Mouse (Mus musculus) bone marrow, adult 2 months (tissue): ENCODE data around the gene Fmnl3.

Experiments used
- CTCF ChIP-seq: fragments of 200-500 bp; IDR thresholded peaks from 2 replicates; pipeline ENCODE4 v1.5.1; 2011; ENCODE audit warnings: low read length, control low read depth; ENCODE audit not compliant: control insufficient read depth, insufficient read depth
- POLR2A ChIP-seq: fragments of 200-500 bp; IDR thresholded peaks from 2 replicates; pipeline ENCODE4 v1.6.1; 2011; ENCODE audit warnings: low read depth, mild to moderate bottlenecking, control low read depth, low read length, borderline replicate concordance; ENCODE audit not compliant: control insufficient read depth

DNA sequence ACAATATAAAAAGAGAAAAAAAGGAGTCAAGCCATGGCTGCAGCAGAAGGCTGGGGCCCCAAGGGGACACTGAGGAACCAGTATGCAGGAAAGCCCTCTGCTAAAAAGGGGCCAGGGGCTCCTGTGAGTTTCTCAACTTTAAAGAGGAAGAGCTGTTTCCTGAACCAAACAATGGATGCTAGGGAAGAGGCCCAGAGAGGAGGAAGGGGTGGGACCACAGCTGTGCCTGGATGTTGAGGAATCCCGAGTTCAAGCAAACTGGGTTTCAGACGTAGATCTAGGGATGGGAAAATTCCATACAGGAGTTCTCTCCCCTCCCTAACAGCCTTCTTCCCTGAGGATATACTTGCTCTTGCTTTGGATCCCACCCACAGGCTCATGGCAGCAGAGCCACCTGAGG, 43.9 kb downstream of the Fmnl3 start:
- TF ChIP-seq POLR2A (no peak), CTCF (no peak)
